Mouse (Mus musculus): ENCODE measurements around the gene Ripk1. TPM values are rescaled to one million over a fixed set of nuclear protein-coding genes. Genes with fewer than 3 reads are reported as not detected.
A peak's percentile ranks its signal among the peaks of the same experiment; 100 is the strongest.

Ripk1 gene
- total and polyA plus RNA-seq, 2 experiments = 5.1 to 21.6 TPM

DNA sequence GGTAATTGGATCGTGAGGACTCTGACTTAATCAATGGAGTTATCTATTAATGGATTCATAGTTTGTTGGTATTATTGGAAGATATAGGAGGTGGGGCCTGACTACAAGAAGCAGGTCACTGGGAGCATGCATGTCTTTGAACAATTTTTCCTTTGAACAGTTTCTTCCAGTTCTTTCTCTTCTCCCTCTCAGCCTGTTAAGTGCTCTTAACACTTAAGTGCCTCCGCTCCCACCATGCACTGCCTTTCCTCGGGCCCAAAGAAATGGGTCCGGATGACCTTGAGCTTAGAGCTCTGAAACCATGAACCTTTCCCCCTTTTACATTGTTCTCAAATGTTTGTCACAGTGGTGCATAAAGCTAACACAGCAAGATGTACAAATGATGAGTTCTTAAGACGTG is 34.6 kb downstream of the Ripk1 start:
- Histone ChIP-seq H3K27ac (replicated peaks; ENCODE audit: insufficient read depth, low read depth, low read length) (peak overlapping the region; percentile 76), H3K79me2 (ENCODE audit: control insufficient read depth, insufficient read depth, low read length) (peaks cover 7% of the 10 kb centered on the region; the same call in 1 of the 2 replicates), H3K4me1 (ENCODE audit: control insufficient read depth, insufficient read depth, low read length) (peaks cover 19% of the 10 kb centered on the region), H3K4me3 (ENCODE audit: insufficient read depth, low read depth, low read length) (no peak overlapping the region), H3K36me3 (ENCODE audit: control insufficient read depth, insufficient read depth, low read length) (peaks cover 18% of the 10 kb centered on the region), H3K9ac (ENCODE audit: low read depth, low read length) (no peak overlapping the region), H3K27me3 (ENCODE audit: control insufficient read depth, insufficient read depth, low read length) (no peaks in the 10 kb centered on the region)
- TF ChIP-seq CTCF (IDR thresholded peaks at IDR 0.05; ENCODE audit: low read depth, low read length) (no peak), POLR2A (IDR thresholded peaks at IDR 0.05; ENCODE audit: extremely low read depth, insufficient read depth, low read length) (no peak)
- 56% methylated on average over 5 of the region's 5 CpGs for WGBS
- DNase-seq (ENCODE audit: extremely low read depth, low read depth, low spot score) = peak; percentile 39

DNA sequence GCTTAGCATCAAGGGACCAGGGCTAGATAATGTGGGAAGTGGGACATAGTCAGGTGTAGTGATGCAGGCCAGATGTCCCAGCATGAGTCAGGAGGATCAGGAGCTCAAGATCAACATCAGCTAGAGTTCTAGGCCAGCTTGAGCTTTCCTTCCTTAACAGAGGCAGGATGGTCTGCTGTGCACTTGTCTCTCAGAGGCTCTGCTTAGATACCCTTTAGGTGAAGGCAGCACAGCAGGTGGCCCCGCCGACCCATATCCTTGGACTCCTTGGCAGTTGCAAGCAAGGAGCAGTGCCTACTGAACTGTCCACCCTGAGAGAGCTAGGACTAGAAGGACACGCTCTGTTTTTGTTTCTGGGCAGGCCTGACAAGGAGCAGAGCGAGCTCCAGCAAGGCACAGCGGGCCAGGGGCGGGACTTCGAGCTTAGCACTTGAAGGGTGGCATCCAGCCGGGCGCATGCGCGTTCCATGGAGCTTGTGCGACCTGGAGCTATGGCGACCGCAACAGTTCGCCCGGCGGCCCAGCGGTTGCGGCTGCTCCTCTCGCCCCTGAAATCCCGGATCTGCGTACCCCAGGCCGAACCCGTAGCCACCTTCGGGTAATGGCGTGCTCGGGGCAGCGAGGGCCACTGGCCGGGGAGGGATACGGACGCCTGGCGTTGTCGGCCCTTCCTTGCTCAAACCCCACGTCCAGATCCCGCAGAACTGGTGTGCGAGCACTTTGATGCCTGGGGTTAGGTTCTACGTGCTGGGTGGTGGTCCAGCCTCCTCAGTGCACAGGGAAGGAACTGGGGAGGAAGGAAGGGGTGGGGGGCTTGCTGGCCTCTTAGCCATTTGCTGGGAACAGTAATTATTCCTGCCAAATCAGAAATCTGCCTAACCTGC is 35.3 kb downstream of the Ripk1 start, which contains the start of gene Bphl:
Bphl (plus strand) TSS at position 426 of the 884 bp plus-strand sequence.
- TF ChIP-seq CTCF (IDR thresholded peaks at IDR 0.05; ENCODE audit: low read depth, low read length) (no peak), POLR2A (IDR thresholded peaks at IDR 0.05; ENCODE audit: extremely low read depth, insufficient read depth, low read length) (peak; percentile 94)
- Histone ChIP-seq H3K4me3 (ENCODE audit: insufficient read depth, low read depth, low read length) (peak within 1 kb of the TSS; percentile 87), H3K36me3 (ENCODE audit: control insufficient read depth, insufficient read depth, low read length) (peaks cover 11% of the 10 kb centered on the region), H3K27ac (replicated peaks; ENCODE audit: insufficient read depth, low read depth, low read length) (peak within 1 kb of the TSS; percentile 95), H3K4me1 (ENCODE audit: control insufficient read depth, insufficient read depth, low read length) (peaks cover 19% of the 10 kb centered on the region), H3K27me3 (ENCODE audit: control insufficient read depth, insufficient read depth, low read length) (no peaks in the 10 kb centered on the region), H3K9ac (ENCODE audit: low read depth, low read length) (peak within 1 kb of the TSS; percentile 99), H3K79me2 (ENCODE audit: control insufficient read depth, insufficient read depth, low read length) (peaks cover 7% of the 10 kb centered on the region; the same call in 1 of the 2 replicates)
- peak; percentile 89 for DNase-seq (ENCODE audit: extremely low read depth, low read depth, low spot score)
- WGBS = under 1% methylated on average over 37 of the region's 37 CpGs

DNA sequence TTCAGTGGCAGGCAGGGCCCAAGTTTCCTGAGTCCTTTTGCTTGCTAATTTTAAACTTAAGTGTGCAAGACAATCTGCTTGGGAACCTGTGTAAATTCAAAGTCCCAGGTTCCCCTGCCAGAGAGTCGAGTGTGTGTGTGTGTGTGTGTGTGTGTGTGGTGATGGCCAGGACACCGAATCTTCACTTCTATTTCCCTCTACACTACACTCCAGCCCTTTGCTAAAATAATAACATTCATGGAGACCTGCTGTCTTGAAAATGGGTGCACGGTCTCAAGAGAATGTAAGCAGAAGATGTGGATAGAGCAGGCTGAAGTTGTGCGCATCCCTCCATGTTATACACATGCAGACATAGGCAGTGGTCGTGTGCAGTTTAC is 35.9 kb downstream of the Ripk1 start:
- DNase-seq (ENCODE audit: extremely low read depth, low read depth, low spot score) = peak; percentile 54
- Histone ChIP-seq H3K36me3 (ENCODE audit: control insufficient read depth, insufficient read depth, low read length) (peaks cover 6% of the 10 kb centered on the region), H3K27me3 (ENCODE audit: control insufficient read depth, insufficient read depth, low read length) (no peaks in the 10 kb centered on the region), H3K27ac (replicated peaks; ENCODE audit: insufficient read depth, low read depth, low read length) (peak overlapping the region; percentile 95), H3K4me1 (ENCODE audit: control insufficient read depth, insufficient read depth, low read length) (peaks cover 19% of the 10 kb centered on the region), H3K79me2 (ENCODE audit: control insufficient read depth, insufficient read depth, low read length) (peaks cover 7% of the 10 kb centered on the region; the same call in 1 of the 2 replicates), H3K9ac (ENCODE audit: low read depth, low read length) (peak overlapping the region; percentile 99), H3K4me3 (ENCODE audit: insufficient read depth, low read depth, low read length) (peak overlapping the region; percentile 87)
- TF ChIP-seq POLR2A (IDR thresholded peaks at IDR 0.05; ENCODE audit: extremely low read depth, insufficient read depth, low read length) = no peak
- no peak for TF ChIP-seq CTCF (IDR thresholded peaks at IDR 0.05; ENCODE audit: low read depth, low read length)
- 11% methylated on average over 5 of the region's 5 CpGs for WGBS

DNA sequence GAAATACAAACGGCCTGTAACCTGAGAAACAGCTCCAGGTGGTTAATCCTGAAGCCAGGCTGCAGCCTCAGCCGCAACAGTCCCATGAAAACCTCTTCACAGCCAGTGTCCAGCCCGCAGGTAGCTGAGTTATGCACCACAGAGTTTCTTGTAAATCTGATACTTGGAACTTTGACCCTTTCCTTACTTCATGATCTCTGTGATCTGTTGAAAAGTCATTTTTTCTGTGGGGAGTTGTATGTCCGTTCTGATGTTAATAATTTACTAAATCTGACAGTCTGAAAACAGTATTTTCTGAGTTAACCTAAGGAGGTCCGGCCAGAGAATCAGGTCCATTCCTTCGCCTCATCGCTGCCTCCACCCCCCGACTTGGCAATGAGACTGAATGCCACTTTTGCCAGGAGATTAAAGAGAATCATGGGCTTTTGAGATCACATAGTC is 36.8 kb downstream of the Ripk1 start:
- peak overlapping the region; percentile 87 for H3K4me3 ChIP-seq (ENCODE audit: insufficient read depth, low read depth, low read length)
- 25% methylated on average over 8 of the region's 8 CpGs for WGBS
- peaks cover 10% of the 10 kb centered on the region; the same call in 1 of the 2 replicates for H3K79me2 ChIP-seq (ENCODE audit: control insufficient read depth, insufficient read depth, low read length)
- peak overlapping the region; percentile 68 for H3K27ac ChIP-seq (replicated peaks; ENCODE audit: insufficient read depth, low read depth, low read length)
- no peaks in the 10 kb centered on the region for H3K27me3 ChIP-seq (ENCODE audit: control insufficient read depth, insufficient read depth, low read length)
- peak; percentile 96 for DNase-seq (ENCODE audit: extremely low read depth, low read depth, low spot score)
- TF ChIP-seq CTCF (IDR thresholded peaks at IDR 0.05; ENCODE audit: low read depth, low read length) (no peak), POLR2A (IDR thresholded peaks at IDR 0.05; ENCODE audit: extremely low read depth, insufficient read depth, low read length) (0 out of 2 replicates have a peak, but pooled peaks have one; percentile 41)
- H3K36me3 ChIP-seq (ENCODE audit: control insufficient read depth, insufficient read depth, low read length) = no peaks in the 10 kb centered on the region
- peak overlapping the region; percentile 58 for H3K9ac ChIP-seq (ENCODE audit: low read depth, low read length)
- H3K4me1 ChIP-seq (ENCODE audit: control insufficient read depth, insufficient read depth, low read length) = peaks cover 22% of the 10 kb centered on the region

DNA sequence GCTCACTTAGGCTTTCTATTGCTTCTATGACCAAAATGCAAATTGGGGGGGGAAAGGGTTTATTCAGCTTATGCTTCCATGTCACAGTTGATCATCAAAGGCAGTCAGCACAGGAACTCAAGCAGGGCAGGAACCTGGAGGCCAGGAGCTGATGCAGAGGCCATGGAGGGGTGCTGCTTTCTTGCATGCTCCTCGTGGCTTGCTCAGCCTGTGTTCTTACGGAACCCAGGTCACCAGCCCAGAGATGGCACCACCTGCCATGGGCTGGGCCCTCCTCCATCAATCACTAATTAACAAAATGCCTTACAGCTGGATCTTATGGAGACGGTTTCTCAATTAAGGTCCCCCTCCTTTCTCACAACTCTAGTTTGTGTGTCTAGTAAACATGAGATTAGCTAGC is 37.9 kb downstream of the Ripk1 start:
- H3K9ac ChIP-seq (ENCODE audit: low read depth, low read length) = no peak overlapping the region

More for the DNA sequence above, 37.9 kb downstream of the Ripk1 start:
- WGBS = 28% methylated on average over 3 of the region's 3 CpGs
- Histone ChIP-seq H3K27me3 (ENCODE audit: control insufficient read depth, insufficient read depth, low read length) (no peaks in the 10 kb centered on the region), H3K27ac (replicated peaks; ENCODE audit: insufficient read depth, low read depth, low read length) (no peak overlapping the region), H3K36me3 (ENCODE audit: control insufficient read depth, insufficient read depth, low read length) (no peaks in the 10 kb centered on the region), H3K4me1 (ENCODE audit: control insufficient read depth, insufficient read depth, low read length) (peaks cover 29% of the 10 kb centered on the region), H3K79me2 (ENCODE audit: control insufficient read depth, insufficient read depth, low read length) (peaks cover 10% of the 10 kb centered on the region; the same call in 1 of the 2 replicates), H3K4me3 (ENCODE audit: insufficient read depth, low read depth, low read length) (no peak overlapping the region)
- DNase-seq (ENCODE audit: extremely low read depth, low read depth, low spot score) = no peak
- TF ChIP-seq POLR2A (IDR thresholded peaks at IDR 0.05; ENCODE audit: extremely low read depth, insufficient read depth, low read length) (no peak), CTCF (IDR thresholded peaks at IDR 0.05; ENCODE audit: low read depth, low read length) (no peak)
